Mouse (Mus musculus): Measurements from ENCODE around the gene Rbm20. TPM values are rescaled to one million over a fixed set of nuclear protein-coding genes. Genes with fewer than 3 reads are reported as not detected.

The Rbm20 gene
- total RNA-seq, 2 experiments from 2014 or later = 61.5 to 72.2 TPM

DNA sequence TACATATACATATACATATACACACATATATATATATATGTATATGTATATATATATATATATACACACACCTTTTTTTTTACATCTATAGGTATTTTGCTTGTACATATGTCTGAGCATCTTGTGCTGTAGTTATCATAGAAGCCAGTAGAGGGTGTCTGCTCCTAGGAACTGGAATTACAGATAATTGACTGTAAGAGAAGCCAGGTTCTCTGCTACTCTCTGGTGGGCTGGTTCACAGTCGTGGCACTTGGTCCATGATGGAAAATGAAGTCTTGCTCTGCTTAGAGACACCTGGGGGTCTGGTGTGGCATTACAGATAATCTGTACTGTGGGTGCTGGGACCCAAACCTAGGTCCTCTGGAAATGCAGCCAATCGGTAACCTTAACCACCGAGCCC is 64.8 kb downstream of the Rbm20 start:
- DNase-seq = no peak
- intact Hi-C loops (cut with DNase I; ENCODE audit: low total_unique reads) = no loop called here

DNA sequence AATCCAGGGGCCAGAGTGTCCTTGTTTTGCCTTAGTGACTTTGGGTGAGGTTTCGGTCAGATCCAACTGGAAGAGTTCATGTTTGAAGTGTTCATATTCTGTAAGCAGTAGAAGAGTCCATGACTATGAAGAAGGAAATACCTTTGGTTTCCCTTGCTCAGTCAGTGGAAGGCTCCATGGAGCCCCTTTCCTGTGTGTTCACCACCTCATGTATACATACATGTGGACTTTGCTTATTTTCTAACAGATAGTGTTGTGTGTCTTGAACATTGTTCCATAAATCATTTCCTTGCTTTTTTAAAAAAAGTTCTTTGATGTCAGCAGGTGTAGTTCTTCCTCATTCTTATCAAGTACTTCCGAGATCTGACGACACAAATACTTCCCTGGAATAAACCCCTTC is 68.2 kb downstream of the Rbm20 start:
- intact Hi-C loops (cut with DNase I; ENCODE audit: low total_unique reads) = no loop called here
- DNase-seq = no peak

DNA sequence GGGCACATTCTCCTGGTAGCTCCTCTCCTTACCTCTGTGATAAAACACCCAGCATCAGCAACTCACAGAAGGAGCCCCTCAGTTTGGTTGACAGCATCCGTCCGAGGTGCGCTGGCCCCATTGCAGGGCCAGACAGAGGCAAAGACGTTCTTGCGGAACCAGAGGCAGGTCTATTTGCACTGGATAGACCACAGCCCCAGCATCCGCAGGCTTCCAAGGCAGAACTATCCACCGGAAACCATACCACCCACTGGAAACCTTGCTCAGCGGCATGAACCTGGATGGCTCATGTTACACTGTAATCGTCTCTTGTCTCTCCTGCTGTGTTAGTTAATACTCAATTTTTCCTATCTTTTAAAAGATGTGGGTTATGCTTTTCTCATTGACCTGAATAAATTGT is 69.0 kb downstream of the Rbm20 start:
- DNase-seq = no peak
- intact Hi-C loops (cut with DNase I; ENCODE audit: low total_unique reads) = no loop called here

DNA sequence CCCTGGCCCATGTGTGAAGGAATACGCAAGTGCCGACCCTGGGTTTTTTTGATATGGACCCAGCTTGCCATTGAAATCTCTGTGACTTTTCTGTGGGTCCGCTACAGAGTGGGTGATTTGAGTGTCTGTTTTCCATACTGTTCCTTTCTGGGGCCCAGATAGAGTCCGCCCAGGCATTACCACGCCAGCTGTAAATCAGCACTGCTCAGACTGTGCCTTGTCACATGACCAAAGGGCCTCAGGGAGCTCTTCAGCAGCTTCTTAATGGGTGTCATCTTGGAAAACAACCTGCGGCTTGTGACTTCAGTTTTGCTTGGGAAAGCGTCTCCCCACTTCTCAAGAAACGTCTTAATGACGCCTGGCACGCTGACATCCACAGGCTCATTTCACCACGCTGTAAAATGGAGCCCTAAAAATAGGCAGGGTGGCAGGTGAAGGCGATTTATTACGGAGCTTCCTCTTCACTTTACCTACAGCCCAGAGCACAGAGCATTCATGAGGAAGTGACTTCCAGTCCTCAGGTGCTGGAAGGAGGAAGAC is 71.2 kb downstream of the Rbm20 start:
- no peak for DNase-seq
- intact Hi-C loops (cut with DNase I; ENCODE audit: low total_unique reads) = no loop called here

DNA sequence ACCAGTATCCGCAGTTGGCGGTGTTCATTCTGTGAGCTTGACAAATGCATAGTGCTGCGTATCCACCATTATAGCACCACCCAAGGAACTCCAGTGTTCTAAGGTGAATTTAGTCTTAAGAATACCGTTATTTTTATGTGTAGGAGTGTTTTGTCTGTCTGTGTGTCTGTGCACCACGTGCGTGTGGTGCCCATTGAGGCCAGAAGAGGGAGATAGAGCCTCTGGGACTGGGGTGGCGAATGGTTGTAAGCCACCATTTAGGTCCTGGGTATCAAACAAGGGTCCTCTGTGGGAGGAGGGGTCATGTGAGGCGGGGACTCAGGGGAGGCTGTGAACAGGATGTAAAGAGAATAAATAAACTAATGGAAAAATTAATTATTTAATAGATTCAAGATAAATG is 72.2 kb downstream of the Rbm20 start:
- intact Hi-C loops (cut with DNase I; ENCODE audit: low total_unique reads) = no loop called here
- no peak for DNase-seq

DNA sequence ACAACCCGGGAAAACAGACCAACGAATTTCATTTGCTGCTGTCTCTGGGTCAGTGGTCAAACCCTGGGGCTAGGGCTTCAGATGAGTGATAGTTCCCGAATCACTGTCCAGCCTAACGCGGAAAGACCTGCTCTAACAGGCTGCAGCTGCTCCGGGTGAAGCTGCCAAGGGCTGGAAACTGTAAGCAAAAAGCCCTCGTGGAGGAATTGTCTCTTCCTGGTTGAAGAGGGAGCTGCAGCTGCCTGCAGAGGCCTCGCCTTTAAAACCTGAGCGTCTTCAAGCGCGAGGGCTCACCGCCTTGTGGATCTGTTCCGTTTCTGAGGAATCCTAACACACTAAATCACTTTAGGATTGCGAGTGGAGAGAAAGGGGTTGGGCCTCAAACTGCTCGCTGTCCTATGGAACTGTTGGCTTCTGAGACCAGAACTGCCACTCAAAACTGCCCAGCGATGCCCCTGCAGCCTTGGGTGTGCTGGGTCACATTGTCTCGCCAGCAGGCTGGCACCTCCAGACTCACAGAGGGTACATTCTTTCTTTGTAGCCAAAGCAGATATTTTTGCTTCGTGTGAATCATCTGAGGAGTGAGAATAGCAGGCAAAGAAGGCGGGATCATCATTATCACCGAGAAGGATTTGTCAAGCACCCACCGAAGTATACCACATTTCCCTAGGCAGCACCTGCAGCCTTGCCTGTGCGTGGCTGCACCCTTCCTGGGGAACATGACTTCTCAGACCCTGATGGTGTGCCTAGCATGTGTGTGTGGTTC is 74.5 kb downstream of the Rbm20 start:
- intact Hi-C loops (cut with DNase I; ENCODE audit: low total_unique reads) = loop anchor here (10.0 kb wide), 1 partner anchor 97 kb away; no protein-coding TSS in a partner anchor
- no peak for DNase-seq

DNA sequence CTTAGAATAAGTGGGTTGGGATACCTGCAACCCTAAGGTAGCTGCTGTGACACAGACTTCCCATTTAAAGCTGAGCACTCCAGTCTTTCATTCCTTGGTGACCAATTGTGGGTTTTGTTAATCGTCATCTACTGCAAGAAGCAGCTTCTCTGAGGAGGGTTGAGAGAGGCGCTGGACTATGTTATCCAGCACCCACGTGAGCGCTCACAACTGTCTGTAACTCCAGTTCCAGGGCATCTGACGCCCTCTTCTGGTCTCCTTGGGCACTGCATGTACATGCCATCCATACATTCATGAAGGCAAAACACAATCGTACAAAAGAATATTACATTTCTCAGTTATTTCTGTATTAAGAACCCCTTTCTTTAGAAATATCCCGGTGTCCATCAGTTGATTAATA is 75.9 kb downstream of the Rbm20 start:
- DNase-seq = no peak
- intact Hi-C loops (cut with DNase I; ENCODE audit: low total_unique reads) = loop anchor here (10.0 kb wide), 1 partner anchor 98 kb away; no protein-coding TSS in a partner anchor

DNA sequence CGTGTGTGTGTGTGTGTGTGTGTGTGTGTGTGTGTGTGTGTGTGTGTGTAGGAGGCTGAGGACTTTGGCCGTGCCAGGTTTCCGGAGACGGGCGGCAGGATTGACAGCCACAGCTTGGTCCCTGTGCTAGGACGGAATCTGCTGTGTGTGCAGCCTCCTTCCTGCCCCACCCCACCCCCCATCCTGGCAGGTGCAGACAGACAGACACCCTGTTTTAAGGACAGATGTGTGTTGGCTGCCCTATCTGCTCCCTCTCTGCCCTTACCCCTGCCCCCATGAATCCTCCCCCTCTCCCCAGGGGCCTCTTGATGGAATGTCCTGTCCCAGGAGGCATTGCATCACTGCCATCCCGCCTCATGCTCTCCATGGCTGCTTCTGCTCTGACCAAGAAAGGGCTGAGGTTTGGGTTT is 77.3 kb downstream of the Rbm20 start:
- DNase-seq = peak; percentile 78
- intact Hi-C loops (cut with DNase I; ENCODE audit: low total_unique reads) = loop anchor here (10.0 kb wide), 1 partner anchor 100 kb away; no protein-coding TSS in a partner anchor

DNA sequence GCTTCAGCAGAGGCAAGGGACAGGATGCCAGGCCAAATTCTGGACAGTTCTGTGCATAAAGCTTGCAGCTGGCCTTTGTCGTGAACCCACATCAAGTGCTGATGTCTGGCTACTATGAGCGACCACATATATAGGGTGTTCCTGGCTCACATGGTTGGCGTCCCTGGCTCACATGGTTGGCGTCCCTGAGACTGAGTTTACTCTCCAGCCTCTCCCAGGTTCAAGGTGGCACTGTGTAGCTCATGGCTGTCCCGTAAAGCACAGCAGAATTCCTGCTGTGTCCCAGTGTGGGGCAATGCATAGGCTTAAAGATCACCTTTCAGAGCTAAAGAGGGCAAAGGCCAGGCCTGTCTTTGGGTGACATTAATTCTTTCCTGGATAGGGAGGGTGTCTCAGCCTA is 78.2 kb downstream of the Rbm20 start:
- intact Hi-C loops (cut with DNase I; ENCODE audit: low total_unique reads) = loop anchor here (10.0 kb wide), 1 partner anchor 101 kb away; no protein-coding TSS in a partner anchor
- DNase-seq = no peak

DNA sequence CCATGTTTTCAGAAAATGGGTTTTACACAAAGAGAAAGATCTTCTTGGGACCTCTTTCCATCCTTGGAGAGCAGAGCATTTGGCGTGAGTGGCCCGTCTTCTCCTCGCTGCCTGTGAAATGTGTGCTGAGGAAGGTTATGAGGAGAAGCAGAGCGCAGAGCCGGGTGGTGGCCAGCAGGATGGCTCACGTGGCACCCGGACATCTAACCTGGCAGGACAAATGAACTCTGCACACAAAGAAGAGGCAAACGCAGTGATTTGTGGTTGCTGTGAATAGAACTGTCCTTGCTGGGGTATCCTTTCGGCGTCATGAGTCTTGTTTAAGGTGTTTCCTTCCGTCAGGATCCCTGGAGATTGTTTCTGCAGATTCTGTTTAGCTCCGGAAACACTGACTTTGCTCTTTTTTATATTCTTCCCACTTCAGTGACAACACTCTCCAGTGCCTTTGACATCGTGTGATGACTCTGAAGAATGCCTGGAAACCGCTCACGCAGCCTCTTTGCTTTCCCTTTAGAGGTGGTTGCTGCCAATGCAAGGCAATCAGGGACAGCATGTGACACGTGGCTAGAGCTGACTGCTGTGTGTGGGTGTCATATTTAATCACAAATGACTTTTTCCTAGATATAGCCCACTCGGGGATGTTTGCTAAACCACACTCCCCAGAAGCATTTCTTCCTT is 80.5 kb downstream of the Rbm20 start:
- intact Hi-C loops (cut with DNase I; ENCODE audit: low total_unique reads) = loop anchor here (10.0 kb wide), 1 partner anchor 103 kb away; no protein-coding TSS in a partner anchor
- DNase-seq = no peak

DNA sequence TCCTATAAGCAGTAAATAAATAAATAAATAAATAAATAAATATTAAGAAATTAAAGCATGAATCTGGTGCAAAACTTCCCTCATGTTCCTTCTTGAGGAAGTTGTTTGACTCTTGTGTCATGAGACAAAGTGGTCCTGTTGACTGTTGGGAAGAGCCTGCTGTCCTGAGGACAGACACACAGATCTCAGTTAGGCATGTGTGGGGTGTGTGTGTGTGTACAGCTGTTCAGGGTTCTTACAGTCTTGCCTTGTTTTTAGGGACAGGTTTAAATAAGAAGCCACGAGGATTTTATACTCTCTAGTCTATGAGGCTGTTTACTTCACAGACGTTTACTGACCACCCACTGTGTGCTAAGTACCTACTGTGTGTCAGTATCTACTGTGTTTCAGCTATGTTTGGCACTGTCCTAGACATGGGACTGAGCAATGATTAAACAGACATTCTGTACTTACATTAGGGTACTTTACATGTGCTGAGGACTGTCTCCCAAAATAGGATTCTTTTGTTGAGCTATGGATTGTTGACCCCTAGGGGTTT is 81.8 kb downstream of the Rbm20 start:
- DNase-seq = no peak
- intact Hi-C loops (cut with DNase I; ENCODE audit: low total_unique reads) = loop anchor here (10.0 kb wide), 1 partner anchor 104 kb away; no protein-coding TSS in a partner anchor

DNA sequence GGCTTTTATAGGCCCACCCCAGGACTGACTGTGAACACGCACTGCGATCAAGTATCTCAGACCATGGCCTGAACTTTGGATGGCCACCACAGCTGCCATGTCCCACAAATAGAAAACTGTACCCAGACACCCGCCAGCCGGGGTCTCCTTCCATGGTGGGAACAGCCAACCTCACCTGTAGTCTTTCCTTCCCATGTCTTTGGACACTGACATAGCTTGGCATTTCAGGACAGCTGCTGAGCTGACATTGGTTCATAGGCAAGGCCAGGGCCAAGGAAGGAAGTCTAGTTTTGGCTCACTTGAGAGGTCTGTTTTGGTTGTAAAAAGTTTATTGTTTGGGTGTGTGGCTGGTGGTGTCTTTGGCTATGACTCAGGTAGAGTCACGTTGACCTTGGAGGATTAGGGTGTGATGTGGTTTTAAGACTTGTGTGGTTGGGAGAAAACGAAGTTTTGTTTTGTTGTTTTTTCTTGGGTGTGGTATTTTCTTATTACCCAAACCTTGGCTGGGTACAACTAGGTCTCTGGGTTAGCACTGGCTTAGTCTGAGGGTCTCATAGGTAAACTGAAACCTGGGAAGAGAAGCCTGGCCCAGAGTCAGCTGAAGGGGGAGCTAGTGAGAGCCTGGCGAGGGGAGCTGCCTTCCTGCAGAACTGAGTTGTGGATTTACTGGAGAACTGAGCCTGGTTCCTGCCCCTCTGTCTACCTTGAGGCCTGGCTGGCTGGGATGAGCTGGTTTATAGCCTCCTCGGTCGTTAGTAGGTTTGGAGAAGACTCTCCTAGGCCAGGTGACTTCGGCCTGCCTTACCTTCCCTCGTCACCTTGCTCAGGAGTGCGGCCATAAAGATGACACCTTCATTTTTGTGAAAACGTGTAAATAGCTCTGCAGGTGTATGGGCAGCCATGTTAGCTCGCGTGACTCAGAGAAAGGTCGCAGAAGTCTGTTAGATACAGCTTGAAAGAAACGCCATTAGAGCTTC is 83.3 kb downstream of the Rbm20 start:
- DNase-seq = no peak
- intact Hi-C loops (cut with DNase I; ENCODE audit: low total_unique reads) = no loop called here

DNA sequence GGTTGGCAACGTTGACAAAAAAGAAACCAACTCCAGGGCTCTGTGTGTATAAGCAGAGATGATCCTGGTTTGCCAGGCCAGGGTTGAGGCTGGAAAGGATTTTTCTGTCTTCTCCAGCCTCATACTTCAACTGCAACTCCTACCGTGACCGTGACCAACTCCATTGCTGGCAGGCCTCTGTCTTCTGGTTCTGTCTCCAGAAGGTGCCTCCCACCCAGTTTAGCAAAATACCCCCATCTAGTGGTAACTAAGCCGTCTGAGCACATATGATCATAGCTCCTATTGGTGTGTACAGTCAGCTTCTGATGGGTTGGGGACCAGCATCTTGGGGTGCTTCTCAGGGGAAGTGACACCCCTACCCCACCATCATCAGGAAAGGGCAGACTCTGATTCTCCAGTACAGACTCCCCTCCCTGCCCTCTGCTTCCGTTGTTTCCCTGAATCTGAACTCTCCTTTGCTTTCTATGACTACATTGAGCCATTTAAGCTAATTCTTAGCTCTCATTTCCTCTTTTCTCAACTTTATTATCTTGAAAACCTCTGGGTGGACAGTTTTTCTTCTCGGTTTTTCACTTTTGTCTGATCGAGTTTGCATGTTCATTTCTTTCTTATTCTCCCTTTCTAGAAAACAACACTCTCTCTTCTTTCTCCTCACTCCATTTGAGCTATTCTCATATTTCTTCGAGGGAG is 85.8 kb downstream of the Rbm20 start:
- no peak for DNase-seq

DNA sequence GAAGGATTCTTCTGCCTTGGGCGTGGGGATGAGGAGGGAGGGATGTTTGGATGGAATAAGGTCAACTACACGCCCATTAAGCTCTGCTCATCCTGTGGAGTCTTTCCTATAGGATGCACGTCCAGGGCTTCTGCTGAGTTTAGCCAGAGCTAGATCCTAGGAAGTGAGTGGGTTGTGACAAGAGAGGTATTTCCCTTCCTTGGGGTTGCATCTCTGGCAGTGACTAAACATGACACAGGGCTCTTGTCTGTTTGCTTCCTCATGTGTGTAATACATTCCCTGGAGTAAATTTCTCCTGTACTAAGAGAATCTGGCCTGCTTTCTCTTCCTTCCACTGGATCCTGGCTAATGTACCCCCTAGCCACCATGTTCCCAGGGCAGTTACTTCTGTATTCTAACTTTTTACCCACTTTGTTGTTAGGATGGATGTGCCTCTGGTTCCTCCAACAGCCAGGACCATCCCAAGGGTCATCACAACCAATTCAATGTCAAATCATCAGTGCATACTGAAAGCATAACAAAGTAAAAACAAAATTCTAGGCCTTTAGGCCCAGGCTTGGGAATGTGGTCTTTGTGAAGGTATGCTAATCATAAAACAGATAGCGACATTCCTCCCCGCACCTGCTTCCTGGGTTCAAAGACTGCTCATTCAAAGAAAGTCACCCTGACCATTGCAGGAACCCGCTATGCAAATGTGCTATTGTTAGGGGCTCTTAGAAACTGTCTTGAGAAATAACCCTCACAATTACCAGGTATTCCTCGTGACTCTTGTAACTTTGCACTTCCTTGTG is 87.8 kb downstream of the Rbm20 start:
- no peak for DNase-seq
- intact Hi-C loops (cut with DNase I; ENCODE audit: low total_unique reads) = loop anchor here (5.0 kb wide), 1 partner anchor 62 kb away; no protein-coding TSS in a partner anchor

More for the DNA sequence above, 85.8 kb downstream of the Rbm20 start:
- intact Hi-C loops (cut with DNase I; ENCODE audit: low total_unique reads) = no loop called here

DNA sequence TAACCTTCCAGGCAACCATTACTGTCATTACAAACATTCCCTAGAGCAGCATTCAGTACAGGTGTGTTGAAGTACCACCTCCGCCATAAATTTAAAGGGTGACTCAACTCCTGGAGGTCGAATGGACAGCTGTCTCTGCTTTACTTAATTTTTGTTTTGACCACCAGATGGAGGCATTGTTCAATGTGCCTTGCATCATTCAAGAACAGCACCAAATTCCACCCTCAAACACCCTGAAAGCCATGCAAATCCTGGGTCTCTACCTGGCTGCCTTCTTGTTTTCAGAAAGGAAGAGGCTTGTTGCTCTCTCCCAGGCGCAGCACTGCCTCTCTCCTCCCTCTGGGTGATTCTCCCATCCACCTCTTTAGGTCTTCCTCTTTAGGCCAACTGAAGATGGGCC is 91.4 kb downstream of the Rbm20 start:
- intact Hi-C loops (cut with DNase I; ENCODE audit: low total_unique reads) = loop anchor here (5.0 kb wide), 1 partner anchor 59 kb away; no protein-coding TSS in a partner anchor
- no peak for DNase-seq

DNA sequence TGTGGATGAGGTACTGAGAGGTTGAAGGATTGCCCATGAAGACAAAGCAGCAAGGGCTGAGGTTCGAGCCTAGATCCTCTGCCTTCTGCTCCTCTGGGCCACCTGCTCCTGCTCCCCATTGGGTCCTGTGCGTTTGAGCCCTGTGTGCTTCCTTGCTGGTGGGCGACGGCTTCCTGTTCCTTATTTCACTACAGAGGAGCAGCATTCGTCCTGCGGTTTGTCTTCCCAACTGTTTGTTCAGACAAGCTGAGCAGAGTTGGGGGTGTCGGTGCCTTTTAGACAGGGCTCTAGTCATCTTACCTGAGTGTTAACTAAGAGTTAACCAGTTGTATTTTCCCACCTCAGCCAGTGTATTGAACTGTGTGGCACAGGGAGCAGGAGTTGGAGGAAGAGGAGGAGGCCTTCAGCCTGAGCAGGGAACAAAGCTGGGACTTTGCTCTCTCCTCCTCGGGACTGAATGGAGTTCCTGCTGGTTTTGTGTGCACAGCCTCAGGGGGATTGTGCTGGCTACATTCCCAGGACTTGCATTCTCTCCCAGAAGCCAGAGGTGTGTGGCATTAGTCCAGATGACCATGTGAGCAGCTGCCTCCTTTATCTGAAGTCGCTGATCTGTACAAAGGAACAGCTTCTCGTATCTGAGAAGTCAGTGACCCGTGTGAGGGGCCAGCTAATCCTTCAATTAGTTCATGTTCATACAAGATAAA is 97.0 kb downstream of the Rbm20 start:
- intact Hi-C loops (cut with DNase I; ENCODE audit: low total_unique reads) = no loop called here
- DNase-seq = peak; percentile 84

Data from gastrocnemius, postnatal 14 days (tissue).